Comparison of ENCODE assay signal across 27 mouse cellular contexts in genomic region chr2:150323402-150323801, GRCm38 (mm10). TPM values are rescaled to one million over a fixed set of nuclear protein-coding genes. Genes with fewer than 3 reads are reported as not detected.
"Had no signal": no experiment of that assay in that cellular context is flagged by ENCODE, and none has a peak within 500 bp of the region (broad histone marks: within the 10 kb centered on the region; RNA-seq: fewer than 3 reads in every experiment).

Gene Gm10130 (plus strand): TSS chr2:150323702.

- H3K4me1 ChIP-seq: heart, embryonic 10.5 days; heart, embryonic 12.5 days; hindbrain, embryonic 13.5 days; hindbrain, embryonic 15.5 days; limb, embryonic 13.5 days; limb, embryonic 15.5 days; liver, embryonic 12.5 days had no signal

- DNase-seq: gastrocnemius, adult 2 months; gastrocnemius, postnatal 10 days; gastrocnemius, postnatal 25 days; heart, adult 18-20 months; heart, postnatal 10 days; heart, postnatal 4 days; kidney, adult 11 months; kidney, adult 8-10 months; kidney, postnatal 10 days; kidney, postnatal 25 days; layer of hippocampus, adult 9-11 months; layer of hippocampus, postnatal 36 days; left cerebral cortex, postnatal 4 days had no signal

- H3K27ac ChIP-seq: gastrocnemius, adult 2 months; heart, embryonic 10.5 days; hindbrain, embryonic 13.5 days; hindbrain, embryonic 15.5 days; hindbrain, postnatal 0 days; limb, embryonic 13.5 days; limb, embryonic 15.5 days; liver, embryonic 12.5 days; liver, embryonic 14.5 days had no signal

- H3K4me3 ChIP-seq: gastrocnemius, adult 2 months; heart, embryonic 10.5 days; heart, embryonic 12.5 days; hindbrain, embryonic 13.5 days; hindbrain, embryonic 15.5 days; limb, embryonic 13.5 days; limb, embryonic 15.5 days; liver, embryonic 12.5 days had no signal

- ATAC-seq: hindbrain, postnatal 0 days; intestine, embryonic 16.5 days; liver, embryonic 12.5 days had no signal

- H3K9ac ChIP-seq: heart, embryonic 12.5 days; hindbrain, embryonic 13.5 days; hindbrain, embryonic 15.5 days; limb, embryonic 13.5 days; limb, embryonic 15.5 days; liver, embryonic 12.5 days; liver, embryonic 14.5 days had no signal

- H3K27me3 ChIP-seq: heart, embryonic 12.5 days; hindbrain, embryonic 13.5 days; hindbrain, embryonic 15.5 days; limb, embryonic 13.5 days; limb, embryonic 15.5 days; liver, embryonic 12.5 days had no signal

RNA-seq across cellular contexts. Expression of gene Gm10130, which starts in this region (rescaled TPM):
- total RNA-seq: hindbrain, postnatal 0 days; layer of hippocampus, adult 18-20 months; liver, adult 2 months had no signal
- polyA plus RNA-seq: heart, embryonic 14.5 days; large intestine, adult 2 months; liver, adult 2 months had no signal
